Mouse (Mus musculus) G1E (cell line): Measurements from ENCODE around the gene Rnf217. TPM values are rescaled to one million over a fixed set of nuclear protein-coding genes. Genes with fewer than 3 reads are reported as not detected.

Experiments used
- ATAC-seq: 2 replicates; pipeline ENCODE4 v1.8.0; 2016; ENCODE audit warnings: mild to moderate bottlenecking; ENCODE audit not compliant: insufficient number of reproducible peaks, poor library complexity, low FRiP score, severe bottlenecking; ENCODE audit errors: extremely low read depth
- DNase-seq: peaks from one replicate; pipeline ENCODE4 v3.0.0; 2012; ENCODE audit warnings: low spot score
- H3K27me3 ChIP-seq: 2 replicates; pipeline ENCODE4 v1.6.1; 2012; ENCODE audit warnings: mild to moderate bottlenecking, low read length, inconsistent platforms; ENCODE audit not compliant: insufficient read depth
- H3K36me3 ChIP-seq: replicated peaks from 2 replicates; pipeline ENCODE3; 2012; ENCODE audit warnings: mild to moderate bottlenecking, inconsistent platforms
- H3K4me1 ChIP-seq: 2 replicates; pipeline ENCODE4 v1.6.1; 2012; ENCODE audit warnings: low read depth, low read length, inconsistent platforms, mixed read lengths; ENCODE audit not compliant: insufficient read depth
- H3K4me3 ChIP-seq: 2 replicates; pipeline ENCODE4 v1.5.1; 2012; ENCODE audit warnings: low read depth, mild to moderate bottlenecking, inconsistent platforms, low read length, moderate library complexity, mixed read lengths
- H3K9me3 ChIP-seq: replicated peaks from 2 replicates; pipeline ENCODE4 v1.6.1; 2012; ENCODE audit warnings: inconsistent platforms
- CTCF ChIP-seq: IDR thresholded peaks from 2 replicates; pipeline ENCODE4 v1.5.1; 2012; ENCODE audit warnings: low read depth, low read length, inconsistent platforms, mixed read lengths
- GATA1 ChIP-seq: IDR thresholded peaks from 2 replicates; pipeline ENCODE4 v1.6.1; 2012; ENCODE audit warnings: borderline replicate concordance, low read length, inconsistent platforms, mixed read lengths
- GATA2 ChIP-seq: IDR thresholded peaks from 2 replicates; pipeline ENCODE4 v1.6.1; 2012; ENCODE audit warnings: low read depth, low read length, inconsistent platforms, borderline replicate concordance
- POLR2AphosphoS5 ChIP-seq: IDR thresholded peaks from 2 replicates; pipeline ENCODE4 v1.6.1; 2012; ENCODE audit warnings: low read depth, low read length, inconsistent platforms; ENCODE audit not compliant: insufficient replicate concordance
- TAL1 ChIP-seq: conservative IDR thresholded peaks from 2 replicates; pipeline ENCODE4 v1.6.1; 2012; ENCODE audit warnings: low read depth, low read length, inconsistent platforms, mixed read lengths
- polyA plus RNA-seq: library from polyadenylated mRNA; stranded (reverse); fragments of >175 nt; gene quantifications from 2 replicates; pipeline ENCODE4 v1.2.3, GENCODE M21; 2012
- total RNA-seq, 2 experiments: library from RNA; stranded (forward) in 1 of 2; stranded (reverse) in 1 of 2; fragments of 200-1000 nt in 1 of 2; fragments of >200 nt in 1 of 2; fragmentation: Nextera tagmentation in 1 of 2; gene quantifications; 2 replicates each; pipeline ENCODE4 v1.2.3; 2014 to 2017

Rnf217 gene
- total and polyA plus RNA-seq, 3 experiments: 0.05 TPM; not detected in 2

GRCm38 (mm10) chr10:31557311-31557710 lies 51.7 kb downstream of the Rnf217 start:
- Histone ChIP-seq H3K27me3 (no peaks in the 10 kb centered on the region), H3K36me3 (no peaks in the 10 kb centered on the region), H3K9me3 (no peaks in the 10 kb centered on the region), H3K4me1 (no peaks in the 10 kb centered on the region), H3K4me3 (no peak overlapping the region)
- DNase-seq (no peak), ATAC-seq (no peak)
- TF ChIP-seq GATA1: no peak
- TF ChIP-seq TAL1: no peak
- TF ChIP-seq CTCF: no peak
- TF ChIP-seq GATA2: no peak
- no peak for TF ChIP-seq POLR2AphosphoS5

- TF ChIP-seq GATA2 (no peak), POLR2AphosphoS5 (no peak), CTCF (no peak)
- no peaks in the 10 kb centered on the region for H3K27me3 ChIP-seq
- H3K4me1 ChIP-seq: no peaks in the 10 kb centered on the region
- H3K36me3 ChIP-seq: no peaks in the 10 kb centered on the region
- no peaks in the 10 kb centered on the region for H3K9me3 ChIP-seq
- no peak for ATAC-seq
- no peak for DNase-seq
- no peak overlapping the region for H3K4me3 ChIP-seq
Observed at GRCm38 (mm10) chr10:31555433-31555960, 53.5 kb downstream of the Rnf217 start.

- DNase-seq: no peak
- no peaks in the 10 kb centered on the region for H3K9me3 ChIP-seq
- no peaks in the 10 kb centered on the region for H3K27me3 ChIP-seq
- no peaks in the 10 kb centered on the region for H3K36me3 ChIP-seq
- H3K4me1 ChIP-seq: no peaks in the 10 kb centered on the region
- no peak for TF ChIP-seq TAL1
- TF ChIP-seq POLR2AphosphoS5: no peak
- TF ChIP-seq GATA1: no peak
- TF ChIP-seq CTCF: no peak
- no peak for TF ChIP-seq GATA2
- ATAC-seq: no peak
- H3K4me3 ChIP-seq: no peak overlapping the region
Observed at GRCm38 (mm10) chr10:31553302-31553701, 55.7 kb downstream of the Rnf217 start.

- TF ChIP-seq GATA2 (no peak), CTCF (no peak), TAL1 (no peak), POLR2AphosphoS5 (no peak), GATA1 (no peak)
- H3K36me3 ChIP-seq: no peaks in the 10 kb centered on the region
- no peak for ATAC-seq
Observed at GRCm38 (mm10) chr10:31551850-31552249, 57.1 kb downstream of the Rnf217 start.

GRCm38 (mm10) chr10:31551362-31551761 lies 57.6 kb downstream of the Rnf217 start:
- ATAC-seq: no peak
- Histone ChIP-seq H3K4me3 (no peak overlapping the region), H3K36me3 (no peaks in the 10 kb centered on the region), H3K27me3 (no peaks in the 10 kb centered on the region), H3K9me3 (no peaks in the 10 kb centered on the region), H3K4me1 (no peaks in the 10 kb centered on the region)
- DNase-seq: no peak
- TF ChIP-seq TAL1 (no peak), CTCF (no peak), POLR2AphosphoS5 (no peak), GATA1 (no peak), GATA2 (no peak)

More at GRCm38 (mm10) chr10:31551850-31552249, 57.1 kb downstream of the Rnf217 start:
- Histone ChIP-seq H3K27me3 (no peaks in the 10 kb centered on the region), H3K4me1 (no peaks in the 10 kb centered on the region), H3K9me3 (no peaks in the 10 kb centered on the region), H3K4me3 (no peak overlapping the region)
- DNase-seq: no peak

- TF ChIP-seq CTCF: no peak
- TF ChIP-seq GATA2: no peak
- TF ChIP-seq GATA1: no peak
- TF ChIP-seq TAL1: no peak
- no peak for TF ChIP-seq POLR2AphosphoS5
- Histone ChIP-seq H3K4me3 (no peak overlapping the region), H3K36me3 (no peaks in the 10 kb centered on the region), H3K9me3 (no peaks in the 10 kb centered on the region), H3K4me1 (no peaks in the 10 kb centered on the region), H3K27me3 (no peaks in the 10 kb centered on the region)
- no peak for ATAC-seq
- DNase-seq: no peak
Observed at GRCm38 (mm10) chr10:31547156-31547555, 61.8 kb downstream of the Rnf217 start.

- Histone ChIP-seq H3K4me1 (no peaks in the 10 kb centered on the region), H3K9me3 (no peaks in the 10 kb centered on the region), H3K27me3 (no peaks in the 10 kb centered on the region), H3K4me3 (no peak overlapping the region), H3K36me3 (no peaks in the 10 kb centered on the region)
- TF ChIP-seq CTCF (no peak), GATA1 (no peak)
- no peak for ATAC-seq
- DNase-seq: no peak
Observed at GRCm38 (mm10) chr10:31544149-31544942, 64.6 kb downstream of the Rnf217 start.
